Mouse (Mus musculus) testis, postnatal 10 days (tissue): ENCODE measurements around the gene Epm2a.
A peak's percentile ranks its signal among the peaks of the same experiment; 100 is the strongest.

Experiments
- DNase-seq: peaks from one replicate; pipeline ENCODE4 v3.0.0; 2021; ENCODE audit warnings: low spot score

The Epm2a gene

DNA sequence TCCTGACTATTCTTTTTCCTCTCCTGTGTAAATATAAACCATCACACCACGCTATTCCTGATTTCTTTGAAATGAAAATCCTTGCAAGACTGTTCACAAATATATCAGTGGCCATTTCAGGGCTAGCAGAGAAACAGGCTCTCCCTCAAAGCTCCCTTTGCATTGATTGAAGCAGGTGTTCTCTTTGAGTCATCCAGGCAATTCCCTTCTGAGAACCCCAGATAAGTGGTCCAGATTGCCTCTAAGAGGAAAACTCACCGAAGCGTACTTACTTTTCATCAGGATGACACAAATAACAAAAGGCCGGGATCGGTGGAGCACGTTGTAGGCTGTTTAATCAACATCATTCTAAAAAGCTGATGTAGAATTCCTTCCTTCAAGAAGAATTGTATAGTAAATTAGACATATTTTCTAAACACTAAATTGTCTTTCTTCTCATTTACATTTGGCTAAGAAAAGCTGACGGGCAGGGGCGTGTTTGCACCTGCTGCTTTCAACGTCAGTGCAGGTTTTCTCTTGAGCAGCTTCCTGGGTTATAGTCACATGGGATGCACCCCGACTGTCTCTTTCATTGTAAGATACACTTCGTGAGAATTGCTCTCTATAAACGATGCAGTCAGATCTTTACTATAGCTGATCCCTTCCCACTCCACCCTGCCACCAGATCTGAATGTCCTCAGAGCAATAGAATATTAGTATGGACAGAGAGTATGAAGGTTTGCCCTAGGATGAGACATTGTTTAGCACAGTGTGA is 86.0 kb downstream of the Epm2a start:
- DNase-seq, result no peak

GRCm38 (mm10) chr10:11436961-11437360 is 93.8 kb downstream of the Epm2a start:
- DNase-seq, result no peak

DNA sequence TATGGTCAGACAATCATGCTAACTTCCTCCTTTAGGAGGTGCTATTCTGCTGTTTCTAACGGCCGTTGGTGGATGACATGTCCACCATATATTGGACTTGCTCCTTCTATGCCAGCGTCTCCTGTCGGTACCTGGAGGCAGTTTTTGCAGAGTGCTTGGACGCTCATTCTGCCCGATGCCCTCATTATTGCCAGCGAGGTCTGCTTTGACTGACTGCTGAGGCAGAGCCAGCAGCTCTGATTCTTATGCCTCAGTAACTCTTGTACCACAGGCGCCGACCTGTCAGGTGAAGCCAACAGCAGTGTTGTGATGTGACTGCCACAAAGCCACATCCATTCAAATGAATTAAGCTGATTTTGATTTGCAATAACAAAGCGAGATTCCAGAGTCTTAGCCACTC is 95.3 kb downstream of the Epm2a start:
- DNase-seq, result no peak

GRCm38 (mm10) chr10:11439342-11439741 is 96.1 kb downstream of the Epm2a start:
- DNase-seq, result no peak

DNA sequence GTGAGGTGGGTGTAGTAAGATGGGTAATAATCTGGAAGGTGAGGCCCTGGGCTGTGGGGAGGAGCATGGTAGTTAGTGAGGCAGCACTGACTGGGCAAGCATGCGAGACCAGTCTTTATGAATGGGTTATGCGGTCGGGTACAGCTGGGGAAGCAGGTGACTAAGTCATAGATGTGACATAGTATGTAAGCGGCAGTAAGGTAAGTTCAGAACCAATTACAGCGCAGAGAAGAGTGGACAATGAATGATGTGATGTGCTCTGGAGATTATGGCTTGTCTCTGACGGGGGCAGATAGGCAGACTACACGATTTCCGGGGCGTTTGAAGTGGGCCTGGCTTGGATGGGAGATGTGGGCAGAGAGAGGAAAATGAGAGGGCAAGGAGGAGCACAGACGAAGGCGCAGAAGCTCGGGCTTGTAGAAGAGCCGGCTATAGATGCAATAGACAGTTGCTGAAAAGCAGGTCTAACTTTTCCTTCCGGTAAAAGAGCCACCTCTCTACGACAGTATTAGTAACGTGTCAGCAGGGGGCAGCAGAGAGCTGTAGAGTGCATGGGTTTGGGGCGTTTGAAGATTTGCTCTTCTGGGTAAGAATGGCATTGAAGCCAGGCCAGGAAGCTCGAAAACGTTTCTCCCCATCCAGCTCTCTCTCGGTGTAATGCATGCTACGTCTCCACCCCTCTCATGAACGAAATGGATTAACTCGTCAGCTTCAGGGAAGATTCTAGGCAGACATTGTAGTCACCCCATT is 106.5 kb downstream of the Epm2a start:
- peak; percentile 89 for DNase-seq

- no peak for DNase-seq
Observed at GRCm38 (mm10) chr10:11452537-11452936, 109.3 kb downstream of the Epm2a start.

GRCm38 (mm10) chr10:11457445-11457844 is 114.2 kb downstream of the Epm2a start:
- no peak for DNase-seq

DNA sequence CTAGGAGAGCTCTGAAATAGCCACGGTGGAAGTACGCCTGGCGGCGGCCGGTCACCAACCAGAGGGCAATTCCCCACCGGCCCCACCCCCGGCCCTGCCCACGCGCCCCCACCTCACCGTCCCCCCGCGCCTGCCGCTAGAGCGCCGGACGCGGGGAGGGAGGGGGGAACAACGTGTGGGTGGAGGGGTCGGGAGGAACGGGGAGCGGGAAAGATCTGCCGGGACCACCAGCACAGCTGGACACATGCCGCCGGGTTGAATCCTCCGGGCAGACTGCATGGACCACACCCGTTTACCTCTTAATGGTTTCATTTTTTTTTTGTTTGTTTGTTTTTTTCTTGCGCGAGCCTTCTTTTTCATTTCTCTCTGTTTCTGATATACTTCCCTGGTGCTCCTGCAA is 148.8 kb downstream of the Epm2a start:
- DNase-seq, result peak; percentile 99
